Mouse (Mus musculus): ENCODE measurements around the gene Greb1. TPM values are rescaled to one million over a fixed set of nuclear protein-coding genes. Genes with fewer than 3 reads are reported as not detected.

Greb1 gene
- polyA plus RNA-seq, 1 experiment = not detected

DNA sequence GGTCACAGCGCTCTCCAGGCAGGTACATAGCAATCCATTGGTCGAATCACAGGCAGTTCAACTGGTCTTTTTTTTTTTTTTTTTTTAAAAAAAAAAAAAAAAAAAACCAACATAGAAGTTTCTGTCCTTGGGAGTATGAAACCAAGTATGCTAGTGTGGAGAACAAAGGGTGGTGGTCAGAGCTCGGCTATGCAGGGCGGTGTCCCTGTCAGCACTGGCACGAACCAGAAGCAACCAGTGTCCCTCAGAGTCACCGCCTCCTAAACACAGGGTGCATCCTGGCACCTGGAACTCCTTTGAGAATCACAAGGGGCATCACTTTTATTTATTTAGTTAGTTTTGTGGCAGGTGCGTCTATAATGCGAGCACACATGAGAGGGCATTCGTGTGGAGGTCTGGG is 47.1 kb downstream of the Greb1 start:
- H3K36me3 ChIP-seq (ENCODE audit: control insufficient read depth) = no peaks in the 10 kb centered on the region
- TF ChIP-seq GATA1 (IDR thresholded peaks at IDR 0.05; ENCODE audit: low read length) (no peak), TAL1 (IDR thresholded peaks at IDR 0.05; ENCODE audit: low read length) (no peak)
- no peaks in the 10 kb centered on the region for H3K27me3 ChIP-seq (ENCODE audit: control insufficient read depth)
- no peak overlapping the region for H3K4me3 ChIP-seq (replicated peaks)
- H3K4me1 ChIP-seq (ENCODE audit: control insufficient read depth) = no peaks in the 10 kb centered on the region
- no peaks in the 10 kb centered on the region for H3K9me3 ChIP-seq (ENCODE audit: control insufficient read depth, low read length)

DNA sequence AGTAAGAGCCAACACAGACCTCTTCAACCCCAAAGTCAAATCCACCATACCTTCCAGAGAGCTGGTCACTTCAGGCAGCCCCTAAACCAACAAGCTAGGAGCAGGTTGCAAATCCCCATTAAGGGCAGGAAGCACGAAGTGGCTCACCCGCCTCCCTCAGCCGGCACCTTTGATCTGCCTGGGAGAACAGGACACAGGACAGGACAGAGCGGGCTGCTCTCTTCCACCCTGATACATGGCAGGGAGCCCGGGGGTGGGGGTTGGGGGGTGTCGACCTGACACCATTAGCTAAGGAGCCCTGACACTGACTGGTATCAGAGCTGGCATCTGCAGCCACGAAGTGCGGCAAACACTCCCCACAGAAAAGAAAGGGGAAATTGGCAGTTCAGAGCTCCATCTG is 47.6 kb downstream of the Greb1 start:
- H3K4me3 ChIP-seq (replicated peaks) = no peak overlapping the region
- no peaks in the 10 kb centered on the region for H3K4me1 ChIP-seq (ENCODE audit: control insufficient read depth)
- H3K27me3 ChIP-seq (ENCODE audit: control insufficient read depth) = no peaks in the 10 kb centered on the region
- no peaks in the 10 kb centered on the region for H3K9me3 ChIP-seq (ENCODE audit: control insufficient read depth, low read length)
- H3K36me3 ChIP-seq (ENCODE audit: control insufficient read depth) = no peaks in the 10 kb centered on the region
- TF ChIP-seq TAL1 (IDR thresholded peaks at IDR 0.05; ENCODE audit: low read length) (no peak), GATA1 (IDR thresholded peaks at IDR 0.05; ENCODE audit: low read length) (no peak)

DNA sequence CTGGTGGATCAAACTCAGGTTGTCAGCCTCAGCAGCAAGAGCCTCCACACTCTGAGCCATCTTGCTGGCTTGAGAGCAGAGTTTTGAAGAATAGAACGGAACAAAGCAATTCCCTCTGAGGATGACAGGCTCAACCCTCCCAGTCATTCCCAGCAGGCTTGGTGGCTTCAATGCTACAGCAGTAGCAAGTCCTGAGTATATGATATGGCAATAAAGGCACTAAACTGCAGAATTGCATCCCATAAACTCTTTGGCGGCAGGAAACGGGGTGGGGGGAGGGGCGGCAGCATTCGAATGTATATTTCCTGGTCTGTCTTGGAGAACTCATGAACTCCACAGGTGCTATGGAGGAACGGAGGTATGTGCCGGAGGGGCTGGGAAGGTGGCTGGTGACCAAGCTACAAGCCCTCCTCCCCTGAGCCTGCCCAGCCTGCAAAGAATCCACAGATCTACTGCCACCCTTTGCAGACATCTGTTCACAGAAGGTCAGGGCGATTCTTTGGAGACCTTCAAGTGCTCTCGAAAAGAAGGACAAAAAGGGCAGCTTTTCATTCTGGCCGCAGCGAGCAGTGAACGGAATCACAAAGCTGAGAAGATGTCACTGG is 48.3 kb downstream of the Greb1 start:
- H3K36me3 ChIP-seq (ENCODE audit: control insufficient read depth) = no peaks in the 10 kb centered on the region
- no peak for TF ChIP-seq TAL1 (IDR thresholded peaks at IDR 0.05; ENCODE audit: low read length)
- no peak for TF ChIP-seq GATA1 (IDR thresholded peaks at IDR 0.05; ENCODE audit: low read length)
- no peaks in the 10 kb centered on the region for H3K9me3 ChIP-seq (ENCODE audit: control insufficient read depth, low read length)
- no peaks in the 10 kb centered on the region for H3K27me3 ChIP-seq (ENCODE audit: control insufficient read depth)
- no peaks in the 10 kb centered on the region for H3K4me1 ChIP-seq (ENCODE audit: control insufficient read depth)
- no peak overlapping the region for H3K4me3 ChIP-seq (replicated peaks)

DNA sequence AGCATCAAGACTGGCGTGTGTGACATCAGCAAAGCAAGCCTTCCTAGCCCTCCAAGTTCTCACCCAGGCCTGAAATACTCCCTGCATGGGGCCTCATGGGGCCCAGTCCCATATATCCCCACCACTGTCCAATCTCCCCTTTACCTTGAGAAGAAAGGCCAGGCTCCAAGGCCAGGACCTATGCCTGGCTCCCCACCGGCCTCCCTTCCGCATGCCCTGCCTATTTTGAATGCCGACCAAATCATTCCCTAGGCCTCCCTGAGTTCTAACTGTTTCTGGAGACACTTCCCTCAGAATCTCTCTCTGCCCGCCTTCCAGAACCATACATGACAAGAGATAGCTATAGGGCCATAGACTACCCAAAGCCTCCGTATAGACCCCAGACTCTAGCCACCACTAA is 49.1 kb downstream of the Greb1 start:
- Histone ChIP-seq H3K4me3 (replicated peaks) (no peak overlapping the region), H3K36me3 (ENCODE audit: control insufficient read depth) (no peaks in the 10 kb centered on the region), H3K4me1 (ENCODE audit: control insufficient read depth) (no peaks in the 10 kb centered on the region), H3K9me3 (ENCODE audit: control insufficient read depth, low read length) (no peaks in the 10 kb centered on the region), H3K27me3 (ENCODE audit: control insufficient read depth) (no peaks in the 10 kb centered on the region)
- TF ChIP-seq TAL1 (IDR thresholded peaks at IDR 0.05; ENCODE audit: low read length) (no peak), GATA1 (IDR thresholded peaks at IDR 0.05; ENCODE audit: low read length) (no peak)

DNA sequence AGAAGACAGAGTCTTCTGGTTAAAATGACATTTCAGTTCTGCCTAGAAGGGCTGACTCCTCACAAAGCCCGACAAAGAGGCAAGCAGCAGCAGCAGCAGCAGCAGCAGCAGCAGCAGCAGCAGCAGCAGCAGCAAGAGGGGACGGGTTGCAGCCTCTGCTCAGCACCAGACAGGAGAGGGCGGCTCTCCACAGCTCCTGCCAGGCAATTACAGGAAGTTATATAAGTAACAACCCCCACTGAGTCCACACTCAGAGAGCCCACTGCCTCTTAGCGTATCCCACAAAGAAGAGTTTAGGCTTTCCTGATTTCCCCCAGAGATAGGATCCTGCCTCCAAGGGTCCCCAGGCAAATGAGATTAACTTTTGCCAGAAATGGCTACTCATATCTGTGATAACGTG is 60.6 kb downstream of the Greb1 start:
- Histone ChIP-seq H3K4me3 (replicated peaks) (no peak overlapping the region), H3K36me3 (ENCODE audit: control insufficient read depth) (no peaks in the 10 kb centered on the region), H3K9me3 (ENCODE audit: control insufficient read depth, low read length) (no peaks in the 10 kb centered on the region), H3K27me3 (ENCODE audit: control insufficient read depth) (no peaks in the 10 kb centered on the region), H3K4me1 (ENCODE audit: control insufficient read depth) (no peaks in the 10 kb centered on the region)
- no peak for TF ChIP-seq TAL1 (IDR thresholded peaks at IDR 0.05; ENCODE audit: low read length)
- no peak for TF ChIP-seq GATA1 (IDR thresholded peaks at IDR 0.05; ENCODE audit: low read length)

DNA sequence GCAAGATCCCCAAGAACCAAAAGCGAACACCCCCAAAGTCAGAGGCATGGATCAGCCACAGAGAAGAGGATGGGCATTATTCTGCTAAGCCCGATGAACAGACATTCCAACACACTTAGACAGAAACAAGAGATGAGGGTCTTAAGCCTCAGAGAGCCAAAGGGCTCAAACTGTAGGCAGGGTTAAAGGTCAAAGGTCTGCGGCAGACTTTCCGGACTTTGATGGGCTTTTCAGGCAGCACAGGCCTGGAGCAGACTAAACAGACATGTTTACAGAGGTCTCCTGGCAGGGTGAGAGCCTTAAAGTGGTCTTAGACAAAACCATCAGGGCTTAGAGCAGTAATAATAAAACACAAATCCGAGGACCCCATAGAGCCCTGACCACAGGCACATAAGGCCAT is 63.4 kb downstream of the Greb1 start:
- Histone ChIP-seq H3K4me3 (replicated peaks) (no peak overlapping the region), H3K9me3 (ENCODE audit: control insufficient read depth, low read length) (no peaks in the 10 kb centered on the region), H3K36me3 (ENCODE audit: control insufficient read depth) (no peaks in the 10 kb centered on the region), H3K4me1 (ENCODE audit: control insufficient read depth) (no peaks in the 10 kb centered on the region), H3K27me3 (ENCODE audit: control insufficient read depth) (no peaks in the 10 kb centered on the region)
- TF ChIP-seq TAL1 (IDR thresholded peaks at IDR 0.05; ENCODE audit: low read length) (no peak), GATA1 (IDR thresholded peaks at IDR 0.05; ENCODE audit: low read length) (no peak)

DNA sequence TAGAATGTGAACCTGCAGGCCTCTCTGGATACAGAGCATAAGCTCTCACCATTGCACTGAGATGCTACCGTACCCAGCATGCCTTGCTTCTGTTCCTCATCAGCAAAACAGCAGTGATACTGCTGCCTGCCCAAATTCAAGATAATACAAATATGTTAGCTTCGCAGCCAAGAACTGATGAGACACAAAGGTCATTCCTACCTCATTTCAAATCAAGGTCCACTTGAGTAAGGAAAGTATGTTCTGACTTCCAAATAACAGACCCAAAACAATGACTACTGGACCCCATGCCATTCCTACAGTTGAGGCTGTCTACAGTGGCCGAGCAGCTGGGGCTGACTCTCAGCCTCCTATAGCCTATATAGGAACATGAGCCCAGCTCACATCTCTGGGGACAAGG is 66.0 kb downstream of the Greb1 start:
- H3K4me1 ChIP-seq (ENCODE audit: control insufficient read depth) = no peaks in the 10 kb centered on the region
- no peak for TF ChIP-seq GATA1 (IDR thresholded peaks at IDR 0.05; ENCODE audit: low read length)
- TF ChIP-seq TAL1 (IDR thresholded peaks at IDR 0.05; ENCODE audit: low read length) = no peak
- no peaks in the 10 kb centered on the region for H3K9me3 ChIP-seq (ENCODE audit: control insufficient read depth, low read length)
- no peak overlapping the region for H3K4me3 ChIP-seq (replicated peaks)
- H3K27me3 ChIP-seq (ENCODE audit: control insufficient read depth) = no peaks in the 10 kb centered on the region
- H3K36me3 ChIP-seq (ENCODE audit: control insufficient read depth) = no peaks in the 10 kb centered on the region

DNA sequence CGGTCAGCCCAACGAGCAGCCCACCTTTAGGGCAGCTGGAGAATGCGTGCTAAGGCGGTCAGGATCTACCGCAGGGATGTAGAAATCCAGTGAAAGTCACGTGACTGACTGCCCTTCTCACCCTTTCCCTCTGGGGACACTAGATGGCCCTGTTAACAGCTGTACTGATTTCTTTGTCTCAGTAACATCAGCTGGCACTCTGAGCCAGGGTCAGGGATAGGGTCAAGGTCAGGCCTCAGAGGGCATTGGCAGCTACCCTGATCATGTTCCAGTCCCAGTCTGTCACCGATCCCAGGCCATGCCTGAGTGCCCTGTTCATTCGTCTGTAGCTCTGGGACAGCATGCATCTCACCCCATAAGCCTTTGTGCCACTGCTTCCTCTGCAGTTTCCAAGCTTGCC is 66.7 kb downstream of the Greb1 start:
- H3K4me1 ChIP-seq (ENCODE audit: control insufficient read depth) = no peaks in the 10 kb centered on the region
- no peak for TF ChIP-seq GATA1 (IDR thresholded peaks at IDR 0.05; ENCODE audit: low read length)
- TF ChIP-seq TAL1 (IDR thresholded peaks at IDR 0.05; ENCODE audit: low read length) = no peak
- H3K4me3 ChIP-seq (replicated peaks) = no peak overlapping the region
- no peaks in the 10 kb centered on the region for H3K9me3 ChIP-seq (ENCODE audit: control insufficient read depth, low read length)
- H3K36me3 ChIP-seq (ENCODE audit: control insufficient read depth) = no peaks in the 10 kb centered on the region
- H3K27me3 ChIP-seq (ENCODE audit: control insufficient read depth) = no peaks in the 10 kb centered on the region

DNA sequence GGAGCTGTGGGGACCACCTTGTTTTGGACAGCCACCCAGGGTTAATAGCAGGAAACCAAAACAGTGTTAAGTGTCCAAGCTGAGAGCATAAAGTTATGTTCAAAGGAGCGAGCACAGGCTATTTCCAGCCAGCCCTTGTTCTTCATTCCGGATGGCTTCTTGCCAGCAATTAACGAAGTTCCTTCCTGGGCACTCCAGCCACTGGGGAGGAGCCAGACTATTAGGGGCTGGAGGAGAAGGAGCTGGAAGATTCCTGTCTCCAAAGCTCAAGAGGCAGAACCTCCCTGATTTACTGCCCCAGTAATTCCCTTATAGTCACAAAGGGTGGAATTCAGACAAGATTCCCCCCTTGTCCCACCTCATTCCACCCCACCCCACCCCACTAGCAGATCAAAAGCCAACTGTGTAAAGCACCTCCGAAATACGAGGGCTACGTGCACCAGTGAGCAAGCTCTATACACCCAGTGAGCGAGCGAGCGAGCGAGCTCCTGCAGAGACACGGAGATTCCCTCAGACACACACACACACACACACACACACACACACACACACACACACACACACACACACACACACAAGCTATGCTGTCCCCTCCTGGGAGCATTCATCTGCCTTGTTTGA is 69.5 kb downstream of the Greb1 start:
- H3K9me3 ChIP-seq (ENCODE audit: control insufficient read depth, low read length) = no peaks in the 10 kb centered on the region
- H3K4me3 ChIP-seq (replicated peaks) = no peak overlapping the region
- TF ChIP-seq TAL1 (IDR thresholded peaks at IDR 0.05; ENCODE audit: low read length) (no peak), GATA1 (IDR thresholded peaks at IDR 0.05; ENCODE audit: low read length) (no peak)
- H3K4me1 ChIP-seq (ENCODE audit: control insufficient read depth) = no peaks in the 10 kb centered on the region
- no peaks in the 10 kb centered on the region for H3K27me3 ChIP-seq (ENCODE audit: control insufficient read depth)
- H3K36me3 ChIP-seq (ENCODE audit: control insufficient read depth) = no peaks in the 10 kb centered on the region

DNA sequence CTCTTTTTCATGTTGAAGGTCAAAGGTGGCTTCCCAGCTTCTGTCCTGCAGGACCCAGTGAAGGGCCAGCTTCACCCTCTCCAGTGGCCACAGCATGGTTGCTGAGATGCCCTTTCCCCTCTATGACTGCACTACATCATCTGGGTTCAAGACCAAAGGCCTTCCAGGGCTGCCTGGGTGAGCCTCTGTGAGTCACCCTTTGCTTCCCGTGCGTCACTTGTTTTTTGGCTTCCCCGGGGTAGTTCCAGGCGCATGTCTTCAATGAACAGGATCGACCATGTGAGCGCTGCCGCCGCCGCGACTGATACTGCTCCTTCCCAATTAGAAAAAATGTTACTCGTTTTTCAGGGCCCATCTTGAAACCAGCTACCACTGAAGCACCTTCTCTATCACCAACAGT is 70.5 kb downstream of the Greb1 start:
- H3K4me3 ChIP-seq (replicated peaks) = no peak overlapping the region
- no peaks in the 10 kb centered on the region for H3K36me3 ChIP-seq (ENCODE audit: control insufficient read depth)
- no peaks in the 10 kb centered on the region for H3K9me3 ChIP-seq (ENCODE audit: control insufficient read depth, low read length)
- TF ChIP-seq TAL1 (IDR thresholded peaks at IDR 0.05; ENCODE audit: low read length) (no peak), GATA1 (IDR thresholded peaks at IDR 0.05; ENCODE audit: low read length) (no peak)
- H3K27me3 ChIP-seq (ENCODE audit: control insufficient read depth) = no peaks in the 10 kb centered on the region
- H3K4me1 ChIP-seq (ENCODE audit: control insufficient read depth) = no peaks in the 10 kb centered on the region
